Mouse (Mus musculus): Measurements from ENCODE around the gene Nrp2.

- TF ChIP-seq ZC3H11A (IDR thresholded peaks at IDR 0.05; ENCODE audit: low read depth, low read length) (no peak), POLR2A (IDR thresholded peaks at IDR 0.05; ENCODE audit: control insufficient read depth in 1 of 2, insufficient read depth in 1 of 2, low read depth in 1 of 2, low read length in 2 of 2, poor library complexity in 1 of 2) (no peak), ETS1 (IDR thresholded peaks at IDR 0.05; ENCODE audit: low read depth, low read length) (no peak), CTCF (IDR thresholded peaks at IDR 0.05 in 2 of 3, conservative IDR thresholded peaks at IDR 0.05 in 1 of 3; ENCODE audit: control insufficient read depth in 1 of 3, insufficient read depth in 1 of 3, low read depth in 2 of 3, low read length in 3 of 3, poor library complexity in 1 of 3, severe bottlenecking in 1 of 3) (no peak), TAL1 (IDR thresholded peaks at IDR 0.05; ENCODE audit: low read length) (no peak), MAX (IDR thresholded peaks at IDR 0.05; ENCODE audit: low read length) (no peak), ZNF384 (IDR thresholded peaks at IDR 0.05; ENCODE audit: low read depth, low read length) (no peak), E2F4 (IDR thresholded peaks at IDR 0.05; ENCODE audit: borderline replicate concordance, low read depth, low read length) (no peak), EP300 (IDR thresholded peaks at IDR 0.05; ENCODE audit: low read depth in 1 of 2, low read length in 2 of 2) (no peak), GATA1 (IDR thresholded peaks at IDR 0.05; ENCODE audit: low read depth, low read length) (no peak), RAD21 (IDR thresholded peaks at IDR 0.05; ENCODE audit: low read depth, low read length) (no peak), TBP (IDR thresholded peaks at IDR 0.05; ENCODE audit: low read depth, low read length) (no peak)
These were observed 79.1 kb downstream of the Nrp2 start for GRCm38 (mm10) chr1:62782155-62782554.
